Mouse (Mus musculus) CH12.LX (cell line): ENCODE measurements around the gene Cdca5. TPM values are rescaled to one million over a fixed set of nuclear protein-coding genes. Genes with fewer than 3 reads are reported as not detected.

Experiments used
- DNase-seq: peaks from one replicate; pipeline ENCODE4 v3.0.0-alpha.2; 2013; ENCODE audit errors: extremely low read depth
- H3K27ac ChIP-seq: 2 replicates; pipeline ENCODE4 v1.5.1; 2012; ENCODE audit warnings: low read depth, mild to moderate bottlenecking, control low read depth, moderate library complexity; ENCODE audit not compliant: insufficient read depth
- H3K27me3 ChIP-seq: replicated peaks from 2 replicates; pipeline ENCODE3; 2012; ENCODE audit warnings: inconsistent platforms
- H3K36me3 ChIP-seq, 2 experiments: replicated peaks in 1 of 2; 2 replicates each; pipeline versions ENCODE3 to v1.6.1; 2012; ENCODE audit warnings: inconsistent platforms in 1 of 2, low read length in 1 of 2, mild to moderate bottlenecking in 1 of 2, mixed read lengths in 1 of 2, moderate library complexity in 1 of 2; ENCODE audit not compliant: control insufficient read depth in 1 of 2, insufficient read depth in 1 of 2
- H3K4me1 ChIP-seq, 2 experiments: 2 replicates each; pipeline ENCODE4 v1.6.1; 2012; ENCODE audit warnings: inconsistent platforms in 1 of 2, moderate library complexity in 1 of 2; ENCODE audit not compliant: insufficient read depth in 2 of 2, control insufficient read depth in 1 of 2
- H3K4me2 ChIP-seq: 2 replicates; pipeline ENCODE4 v1.6.1; 2012; ENCODE audit warnings: low read depth, mild to moderate bottlenecking, control low read depth; ENCODE audit not compliant: poor library complexity, insufficient read depth, severe bottlenecking
- H3K4me3 ChIP-seq, 3 experiments: fragments of 150-350 bp in 1 of 3; sonication (generic) in 1 of 3; replicated peaks in 1 of 3; 2 replicates each; pipeline versions ENCODE3 to v1.5.1; 2011 to 2012; ENCODE audit warnings: low read depth in 2 of 3, low read length in 2 of 3, mild to moderate bottlenecking in 2 of 3, moderate library complexity in 2 of 3, control low read depth in 1 of 3, improper control_type of control experiment in 1 of 3, inconsistent platforms in 1 of 3, mixed read lengths in 1 of 3; ENCODE audit not compliant: poor library complexity in 1 of 3
- H3K79me2 ChIP-seq: replicated peaks from 2 replicates; pipeline ENCODE4 v1.6.1; 2012; ENCODE audit warnings: mild to moderate bottlenecking, moderate library complexity; ENCODE audit not compliant: control insufficient read depth, poor library complexity, insufficient read depth, severe bottlenecking; ENCODE audit errors: extremely low read depth
- H3K9ac ChIP-seq: 2 replicates; pipeline ENCODE4 v1.6.1; 2012; ENCODE audit warnings: low read depth, mild to moderate bottlenecking, control low read depth, moderate library complexity; ENCODE audit not compliant: insufficient read depth
- H3K9me3 ChIP-seq: replicated peaks from 2 replicates; pipeline ENCODE3; 2012; ENCODE audit warnings: low read length, inconsistent platforms, mixed read lengths
- CHD1 ChIP-seq: IDR thresholded peaks from 2 replicates; pipeline ENCODE4 v1.6.1; 2012; ENCODE audit warnings: low read depth, low read length, improper control_type of control experiment, inconsistent platforms
- CHD2 ChIP-seq: IDR thresholded peaks from 2 replicates; pipeline ENCODE4 v1.6.1; 2011; ENCODE audit warnings: low read length, improper control_type of control experiment
- EP300 ChIP-seq: IDR thresholded peaks from 2 replicates; pipeline ENCODE4 v1.6.1; 2011; ENCODE audit warnings: low read length, improper control_type of control experiment
- ETS1 ChIP-seq: conservative IDR thresholded peaks from 2 replicates; pipeline ENCODE4 v1.6.1; 2012; ENCODE audit warnings: low read depth, mild to moderate bottlenecking, inconsistent platforms, low read length, improper control_type of control experiment, moderate library complexity
- IRF4 ChIP-seq: IDR thresholded peaks from 2 replicates; pipeline ENCODE4 v1.6.1; 2014; ENCODE audit warnings: low read depth, mild to moderate bottlenecking, inconsistent platforms, low read length, improper control_type of control experiment
- JUN ChIP-seq: IDR thresholded peaks from 2 replicates; pipeline ENCODE4 v1.6.1; 2011; ENCODE audit warnings: low read depth, mild to moderate bottlenecking, low read length, improper control_type of control experiment, moderate library complexity; ENCODE audit not compliant: insufficient read depth
- MEF2A ChIP-seq: IDR thresholded peaks from 2 replicates; pipeline ENCODE4 v1.6.1; 2014; ENCODE audit warnings: low read depth, mild to moderate bottlenecking, inconsistent platforms, low read length, improper control_type of control experiment, borderline replicate concordance
- NELFE ChIP-seq: IDR thresholded peaks from 2 replicates; pipeline ENCODE4 v1.6.1; 2011; ENCODE audit warnings: low read depth, low read length, improper control_type of control experiment
- NRF1 ChIP-seq: IDR thresholded peaks from 2 replicates; pipeline ENCODE4 v1.6.1; 2014; ENCODE audit warnings: low read depth, mild to moderate bottlenecking, inconsistent platforms, low read length, improper control_type of control experiment, moderate library complexity
- PAX5 ChIP-seq: IDR thresholded peaks from 2 replicates; pipeline ENCODE4 v1.6.1; 2012; ENCODE audit warnings: low read length, inconsistent platforms, mixed read lengths
- POLR2AphosphoS2 ChIP-seq: IDR thresholded peaks from 2 replicates; pipeline ENCODE4 v1.6.1; 2011; ENCODE audit warnings: low read depth, low read length, improper control_type of control experiment
- RCOR1 ChIP-seq: conservative IDR thresholded peaks from 2 replicates; pipeline ENCODE4 v1.6.1; 2012; ENCODE audit warnings: low read depth, mild to moderate bottlenecking, inconsistent platforms, low read length, improper control_type of control experiment
- SIN3A ChIP-seq: IDR thresholded peaks from 2 replicates; pipeline ENCODE4 v1.6.1; 2012; ENCODE audit warnings: low read length, improper control_type of control experiment, inconsistent platforms
- TBP ChIP-seq: conservative IDR thresholded peaks from 2 replicates; pipeline ENCODE4 v1.6.1; 2011; ENCODE audit warnings: low read depth, low read length, improper control_type of control experiment
- TCF12 ChIP-seq: IDR thresholded peaks from 2 replicates; pipeline ENCODE4 v1.6.1; 2014; ENCODE audit warnings: low read depth, mild to moderate bottlenecking, inconsistent platforms, low read length, improper control_type of control experiment
- UBTF ChIP-seq: IDR thresholded peaks from 2 replicates; pipeline ENCODE4 v1.6.1; 2012; ENCODE audit warnings: low read depth, mild to moderate bottlenecking, inconsistent platforms, low read length, improper control_type of control experiment, moderate library complexity
- dilution Hi-C: fragments of 300-500 bp; cut with MboI; formaldehyde crosslinking; loops from 2 replicates; pipeline ENCODE4 v1.14.3; 2020; ENCODE audit warnings: low sequenced_read_pairs; ENCODE audit not compliant: extremely low pct_unique_long_range_greater_than_20kb, extremely low pct_ligation_motif_present
- in situ Hi-C: fragments of 300-500 bp; cut with MboI; formaldehyde crosslinking; loops from 3 replicates; pipeline ENCODE4 v1.14.3; 2019; ENCODE audit warnings: low sequenced_read_pairs, low pct_ligation_motif_present, low pct_unique_long_range_greater_than_20kb, mixed read lengths
- polyA plus RNA-seq: library from polyadenylated mRNA; unstranded; fragments of >175 nt; gene quantifications from 2 replicates; pipeline ENCODE4 v1.2.1, GENCODE M21; 2012; ENCODE audit warnings: low read depth; ENCODE audit not compliant: insufficient read length
- total RNA-seq, 2 experiments: library from RNA; depleted of rRNA; stranded (reverse); fragments of 300-350 nt in 1 of 2; fragments of >200 nt in 1 of 2; gene quantifications; 2 replicates each; pipeline ENCODE4 v1.2.3; 2012 to 2014

Gene Cdca5
- total and polyA plus RNA-seq, 3 experiments, result 51.5 to 80.6 (median 62.7) TPM

- dilution Hi-C loops (no loop called here), in situ Hi-C loops (no loop called here)
- H3K9me3 ChIP-seq, result no peaks in the 10 kb centered on the region
- H3K9ac ChIP-seq, result no peak overlapping the region
- no peak for DNase-seq
- no peak for TF ChIP-seq UBTF
- no peak for TF ChIP-seq TCF12
- no peak for TF ChIP-seq RCOR1
- TF ChIP-seq IRF4, result no peak
- TF ChIP-seq CHD2, result no peak
- TF ChIP-seq CHD1, result no peak
- H3K4me1 ChIP-seq, result peaks cover 0 to 7% of the 10 kb centered on the region in 2 experiments; a peak in 2 of 4 replicates
- H3K4me3 ChIP-seq, result no peak overlapping the region
- H3K36me3 ChIP-seq, result peaks cover 12 to 49% of the 10 kb centered on the region in 2 experiments
- H3K27me3 ChIP-seq, result no peaks in the 10 kb centered on the region
- no peaks in the 10 kb centered on the region for H3K79me2 ChIP-seq
- no peak overlapping the region for H3K27ac ChIP-seq
- H3K4me2 ChIP-seq, result no peak overlapping the region
Observed at GRCm38 (mm10) chr19:6102169-6102853, 17.5 kb downstream of the Cdca5 start.

GRCm38 (mm10) chr19:6104476-6104875 lies 19.7 kb downstream of the Cdca5 start:
- in situ Hi-C loops, result no loop called here
- H3K4me1 ChIP-seq, result peaks cover 0 to 7% of the 10 kb centered on the region in 2 experiments; a peak in 2 of 4 replicates
- no peak overlapping the region for H3K27ac ChIP-seq
- H3K36me3 ChIP-seq, result peaks cover 0 to 41% of the 10 kb centered on the region in 2 experiments
- H3K79me2 ChIP-seq, result no peaks in the 10 kb centered on the region
- H3K9ac ChIP-seq, result no peak overlapping the region
- DNase-seq, result no peak
- dilution Hi-C loops, result no loop called here
- no peaks in the 10 kb centered on the region for H3K27me3 ChIP-seq
- TF ChIP-seq EP300 (no peak), MEF2A (no peak), ETS1 (no peak), JUN (no peak), PAX5 (no peak), CHD2 (no peak), NRF1 (no peak), TBP (no peak), POLR2AphosphoS2 (no peak), SIN3A (no peak), NELFE (no peak)
- TF ChIP-seq, all 38 proteins: peak for 0
- no peak overlapping the region for H3K4me2 ChIP-seq
- H3K9me3 ChIP-seq, result no peaks in the 10 kb centered on the region
- H3K4me3 ChIP-seq, result no peak overlapping the region
